Mouse (Mus musculus) stomach, embryonic 14.5 days (tissue): ENCODE measurements around the gene Cic. TPM values are rescaled to one million over a fixed set of nuclear protein-coding genes. Genes with fewer than 3 reads are reported as not detected.

Source experiments
- ATAC-seq: fragments of 200-750 bp; cut with Nextera tagmentation; 2 replicates; pipeline ENCODE4 v1.8.0; 2017; ENCODE audit warnings: low read depth, moderate TSS enrichment; ENCODE audit not compliant: insufficient number of reproducible peaks, insufficient read depth, low FRiP score
- H3K27ac ChIP-seq: fragments of 300-500 bp; sonication (generic); 2 replicates; pipeline ENCODE4 v1.5.1; 2014; ENCODE audit warnings: mild to moderate bottlenecking, low read length, moderate library complexity, mixed read lengths
- H3K27me3 ChIP-seq: fragments of 300-500 bp; sonication (generic); 2 replicates; pipeline ENCODE4 v1.6.1; 2014; ENCODE audit warnings: low read length, control low read depth, mixed read lengths; ENCODE audit not compliant: control insufficient read depth, insufficient read depth
- H3K36me3 ChIP-seq: fragments of 300-500 bp; sonication (generic); 2 replicates; pipeline ENCODE4 v1.6.1; 2014; ENCODE audit warnings: mild to moderate bottlenecking, control low read depth, low read length, moderate library complexity, mixed read lengths; ENCODE audit not compliant: control insufficient read depth, insufficient read depth
- H3K4me1 ChIP-seq: fragments of 300-500 bp; sonication (generic); 2 replicates; pipeline ENCODE4 v1.6.1; 2014; ENCODE audit warnings: low read length, control low read depth, mixed read lengths; ENCODE audit not compliant: control insufficient read depth, insufficient read depth
- H3K4me2 ChIP-seq: fragments of 300-500 bp; sonication (generic); replicated peaks from 2 replicates; pipeline ENCODE4 v1.6.1; 2014; ENCODE audit warnings: low read depth, low read length, control low read depth
- H3K4me3 ChIP-seq: fragments of 300-500 bp; sonication (generic); 2 replicates; pipeline ENCODE4 v1.5.1; 2014; ENCODE audit warnings: low read depth, low read length, control low read depth
- H3K9ac ChIP-seq: fragments of 300-500 bp; sonication (generic); replicated peaks from 2 replicates; pipeline ENCODE4 v1.6.1; 2014; ENCODE audit warnings: low read depth, mild to moderate bottlenecking, control low read depth, low read length, moderate library complexity, mixed read lengths
- H3K9me3 ChIP-seq: fragments of 300-500 bp; sonication (generic); 2 replicates; pipeline ENCODE4 v1.6.1; 2016; ENCODE audit warnings: low read depth, low read length, control low read depth; ENCODE audit not compliant: control insufficient read depth
- WGBS: fragments of 180-500 bp; shearing (Covaris S2); extraction: QIAGEN DNeasy Blood & Tissue Kit; methylation state at CpG from one replicate; pipeline ENCODE4 v1.1.7; 2014; 5-methylcytosine and 5-hydroxymethylcytosine counted together
- polyA plus RNA-seq: library from polyadenylated mRNA; unstranded; fragments of >200 nt; fragmentation: Nextera tagmentation; extraction: Ambion mirVana; gene quantifications from 2 replicates; pipeline ENCODE4 v1.2.1, GENCODE M21; 2014

Cic gene
- polyA plus RNA-seq, 1 experiment from 2014 or later = 51.4 TPM

- 0 out of 2 replicates have a peak, but pooled peaks cover 15% of the 10 kb centered on the region for H3K27me3 ChIP-seq
- ATAC-seq = no peak
- no peaks in the 10 kb centered on the region for H3K9me3 ChIP-seq
- H3K9ac ChIP-seq = no peak overlapping the region
- no peaks in the 10 kb centered on the region for H3K4me1 ChIP-seq
- no peak overlapping the region for H3K4me2 ChIP-seq
- H3K4me3 ChIP-seq = no peak overlapping the region
- no peak overlapping the region for H3K27ac ChIP-seq
- WGBS = 81% methylated on average over 9 of the region's 9 CpGs
- no peaks in the 10 kb centered on the region for H3K36me3 ChIP-seq
Measured at GRCm38 (mm10) chr7:25309425-25309824, 41.9 kb downstream of the Cic start.

DNA sequence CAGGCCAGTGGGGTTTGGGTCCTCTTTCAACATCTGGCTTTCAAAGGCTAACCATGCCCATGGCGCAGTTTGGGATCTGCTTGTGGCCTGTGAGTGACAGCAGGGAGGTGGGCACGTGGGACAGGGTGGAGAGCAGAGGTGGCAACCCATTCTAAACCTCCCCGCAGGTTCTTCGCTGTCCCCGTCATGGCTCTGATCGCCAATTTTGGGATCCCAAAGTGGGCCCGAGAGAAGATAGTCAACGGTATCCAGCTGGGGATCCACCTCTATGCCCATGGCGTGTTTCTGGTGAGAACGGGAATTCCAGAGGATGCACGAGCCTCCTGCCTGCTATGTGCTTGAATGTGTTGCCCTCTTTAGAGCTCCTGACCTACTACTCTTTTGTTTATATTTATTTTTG, 43.7 kb downstream of the Cic start:
- 76% methylated on average over 11 of the region's 11 CpGs for WGBS
- Histone ChIP-seq H3K4me3 (no peak overlapping the region), H3K27me3 (0 out of 2 replicates have a peak, but pooled peaks cover 18% of the 10 kb centered on the region)

DNA sequence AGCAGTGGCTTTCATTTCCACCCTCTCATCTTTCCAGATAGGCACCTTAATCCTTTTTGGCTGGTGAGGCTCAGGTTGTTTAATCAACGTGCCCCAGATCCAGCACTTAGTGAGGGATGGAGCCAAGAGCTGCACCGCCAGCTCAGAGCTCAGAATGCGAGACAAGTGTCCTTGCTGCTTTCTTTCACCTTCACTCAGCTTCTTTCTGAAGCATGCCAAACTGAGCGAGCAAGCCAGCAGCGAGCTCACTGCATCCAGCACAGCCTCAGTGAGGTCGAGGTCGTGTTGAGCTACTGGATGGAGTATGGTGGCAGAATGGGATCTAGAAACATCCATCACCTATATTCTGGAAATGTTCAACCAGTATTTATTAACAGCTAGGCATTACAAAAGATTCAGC, 45.8 kb downstream of the Cic start:
- no peak for ATAC-seq
- Histone ChIP-seq H3K4me1 (peaks cover 20% of the 10 kb centered on the region; the same call in 1 of the 2 replicates), H3K4me3 (no peak overlapping the region), H3K9ac (no peak overlapping the region), H3K9me3 (no peaks in the 10 kb centered on the region), H3K27ac (no peak overlapping the region), H3K27me3 (0 out of 2 replicates have a peak, but pooled peaks cover 18% of the 10 kb centered on the region), H3K36me3 (no peaks in the 10 kb centered on the region), H3K4me2 (no peak overlapping the region)
- WGBS = 38% methylated on average over 7 of the region's 7 CpGs

More for the DNA sequence above, 43.7 kb downstream of the Cic start:
- Histone ChIP-seq H3K4me1 (0 out of 2 replicates have a peak, but pooled peaks cover 8% of the 10 kb centered on the region), H3K36me3 (no peaks in the 10 kb centered on the region), H3K27ac (no peak overlapping the region), H3K4me2 (no peak overlapping the region), H3K9me3 (no peaks in the 10 kb centered on the region), H3K9ac (no peak overlapping the region)
- no peak for ATAC-seq

GRCm38 (mm10) chr7:25314606-25315305, 47.3 kb downstream of the Cic start:
- H3K4me3 ChIP-seq = peak overlapping the region; percentile 36
- WGBS = 2% methylated on average over 51 of the region's 51 CpGs
- no peak overlapping the region for H3K27ac ChIP-seq
- H3K27me3 ChIP-seq = 0 out of 2 replicates have a peak, but pooled peaks cover 18% of the 10 kb centered on the region
- no peaks in the 10 kb centered on the region for H3K36me3 ChIP-seq
- H3K9ac ChIP-seq = no peak overlapping the region
- ATAC-seq = no peak
- H3K4me2 ChIP-seq = peak overlapping the region; percentile 73
- no peaks in the 10 kb centered on the region for H3K9me3 ChIP-seq
- H3K4me1 ChIP-seq = peaks cover 20% of the 10 kb centered on the region; the same call in 1 of the 2 replicates

DNA sequence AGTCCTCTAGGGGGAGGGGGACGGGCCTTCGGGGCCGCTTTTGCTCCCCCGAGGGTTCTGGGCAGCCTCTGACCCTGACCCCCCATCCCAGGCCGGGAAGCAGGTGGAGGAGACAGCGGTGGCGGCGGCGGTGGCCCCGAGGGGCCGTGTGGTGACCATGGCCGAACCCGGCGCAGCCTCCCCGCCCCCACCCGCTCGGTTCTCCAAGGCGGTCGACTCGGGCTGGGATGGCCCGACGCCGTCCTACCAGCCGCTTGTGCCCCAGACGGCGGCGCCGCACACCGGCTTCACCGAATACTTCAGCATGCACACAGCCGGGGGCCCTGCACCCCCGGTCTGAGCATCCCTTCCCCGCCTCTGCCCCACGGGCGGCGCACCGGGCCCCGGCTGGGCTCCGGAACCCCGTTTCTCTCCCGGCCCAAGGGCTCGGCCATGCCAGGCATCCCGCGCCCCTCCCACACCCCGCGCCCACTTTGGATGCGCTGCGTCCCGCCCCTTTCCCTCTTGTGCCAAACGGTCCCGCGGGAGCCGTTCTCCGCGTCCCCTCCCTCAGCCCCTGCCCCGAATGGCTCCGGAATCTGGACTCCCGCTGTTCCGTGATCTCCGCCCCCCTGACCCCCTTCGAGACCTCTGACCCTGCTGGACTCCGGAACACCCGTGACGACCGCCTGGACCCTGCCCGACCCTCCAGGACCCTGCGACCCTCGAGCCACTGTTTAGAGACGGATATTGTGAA, 48.0 kb downstream of the Cic start:
- no peak overlapping the region for H3K27ac ChIP-seq
- H3K4me1 ChIP-seq = peaks cover 20% of the 10 kb centered on the region; the same call in 1 of the 2 replicates
- no peaks in the 10 kb centered on the region for H3K9me3 ChIP-seq
- ATAC-seq = no peak
- peak overlapping the region; percentile 73 for H3K4me2 ChIP-seq
- H3K9ac ChIP-seq = no peak overlapping the region; the same call in 1 of the 2 replicates
- H3K4me3 ChIP-seq = peak overlapping the region; percentile 36
- WGBS = under 1% methylated on average over 57 of the region's 69 CpGs
- H3K27me3 ChIP-seq = 0 out of 2 replicates have a peak, but pooled peaks cover 18% of the 10 kb centered on the region
- no peaks in the 10 kb centered on the region for H3K36me3 ChIP-seq

DNA sequence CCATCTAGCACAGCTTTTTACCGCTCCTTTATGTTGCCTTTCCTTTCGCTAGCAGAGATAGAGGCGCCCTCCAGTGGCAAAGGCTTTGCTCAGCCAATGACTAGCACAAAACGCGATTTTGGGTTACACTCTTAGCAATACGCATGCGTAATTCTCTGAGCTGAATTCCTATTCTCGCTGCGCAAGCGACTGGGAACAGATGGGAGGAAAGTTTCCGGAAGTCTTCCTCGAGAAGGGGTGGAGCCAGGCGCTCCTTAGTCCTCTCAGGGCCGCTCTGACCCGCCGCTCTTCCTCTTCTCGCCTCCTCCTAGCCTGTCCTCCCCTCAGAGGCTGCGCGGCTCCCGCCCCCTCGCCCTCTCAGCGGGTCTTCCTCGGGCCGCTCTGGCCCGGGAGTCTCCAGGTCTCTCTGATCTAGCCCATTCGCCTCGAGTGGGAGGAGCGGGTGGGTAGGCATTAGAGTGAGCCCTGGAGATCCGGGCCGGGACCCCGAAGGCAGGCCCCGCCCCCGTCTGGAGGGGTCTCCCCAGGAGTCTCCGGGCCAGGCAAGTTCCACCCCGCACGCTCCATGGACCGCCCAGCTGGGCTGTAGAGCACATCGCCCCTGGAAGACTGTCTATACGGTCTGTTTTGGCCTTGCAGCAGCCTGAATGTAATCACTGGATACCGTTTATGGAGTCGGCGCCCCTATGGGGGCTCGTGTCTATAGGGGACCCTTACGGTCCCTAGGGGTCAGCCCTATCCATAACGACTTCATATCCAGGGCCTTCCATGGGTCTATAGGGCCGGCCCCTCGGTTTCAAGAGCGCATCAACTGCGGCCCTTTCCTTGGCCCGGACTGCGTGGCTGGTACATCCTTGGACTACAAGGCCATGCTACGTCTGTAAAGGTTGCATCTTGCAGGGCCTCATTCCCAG, 49.3 kb downstream of the Cic start, which contains the start of gene Megf8:
Gene Megf8 (plus strand): TSS at position 633 of the 914 bp plus-strand sequence.
- Histone ChIP-seq H3K4me3 (peak within 1 kb of the TSS; percentile 65), H3K4me1 (peaks cover 27% of the 10 kb centered on the region), H3K9me3 (no peaks in the 10 kb centered on the region), H3K9ac (peak within 1 kb of the TSS; percentile 77), H3K27ac (peak within 1 kb of the TSS; percentile 86), H3K4me2 (peak within 1 kb of the TSS; percentile 99), H3K36me3 (no peaks in the 10 kb centered on the region), H3K27me3 (0 out of 2 replicates have a peak, but pooled peaks cover 18% of the 10 kb centered on the region)
- peak; percentile 98 for ATAC-seq
- WGBS = under 1% methylated on average over 52 of the region's 52 CpGs

GRCm38 (mm10) chr7:25317446-25317999, 50.0 kb downstream of the Cic start:
- WGBS = 13% methylated on average over 21 of the region's 21 CpGs
- no peak for ATAC-seq

More at GRCm38 (mm10) chr7:25317446-25317999, 50.0 kb downstream of the Cic start:
- peaks cover 27% of the 10 kb centered on the region for H3K4me1 ChIP-seq
- H3K27me3 ChIP-seq = 0 out of 2 replicates have a peak, but pooled peaks cover 14% of the 10 kb centered on the region
- H3K4me3 ChIP-seq = peak overlapping the region; percentile 65
- peak overlapping the region; percentile 99 for H3K4me2 ChIP-seq
- no peaks in the 10 kb centered on the region for H3K9me3 ChIP-seq
- H3K27ac ChIP-seq = peak overlapping the region; percentile 86
- no peaks in the 10 kb centered on the region for H3K36me3 ChIP-seq
- H3K9ac ChIP-seq = peak overlapping the region; percentile 77
